Mouse (Mus musculus) heart, adult 2 months (tissue): ENCODE results near the gene Mpv17l2. TPM values are rescaled to one million over a fixed set of nuclear protein-coding genes. Genes with fewer than 3 reads are reported as not detected.
A peak's percentile ranks its signal among the peaks of the same experiment; 100 is the strongest.

Source experiments
- DNase-seq, 2 experiments: peaks; one replicate each; pipeline ENCODE4 v3.0.0; 2021
- H3K27ac ChIP-seq: fragments of 200-600 bp; 2 replicates; pipeline ENCODE4 v1.8.1; 2022
- H3K27me3 ChIP-seq: fragments of 200-500 bp; 2 replicates; pipeline ENCODE4 v1.6.1; 2012; ENCODE audit warnings: mild to moderate bottlenecking, low read length, inconsistent platforms, mixed read lengths; ENCODE audit not compliant: control insufficient read depth, insufficient read depth
- H3K36me3 ChIP-seq: fragments of 200-500 bp; 2 replicates; pipeline ENCODE4 v1.6.1; 2012; ENCODE audit warnings: low read length, inconsistent platforms; ENCODE audit not compliant: control insufficient read depth, insufficient read depth
- H3K4me1 ChIP-seq: fragments of 200-500 bp; 2 replicates; pipeline ENCODE4 v1.6.1; 2011; ENCODE audit warnings: low read length; ENCODE audit not compliant: control insufficient read depth, insufficient read depth
- H3K4me3 ChIP-seq: fragments of 200-600 bp; 2 replicates; pipeline ENCODE4 v1.8.1; 2022
- H3K79me2 ChIP-seq: fragments of 200-500 bp; replicated peaks from 2 replicates; pipeline ENCODE4 v1.6.1; 2012; ENCODE audit warnings: mild to moderate bottlenecking, inconsistent platforms, low read length, moderate library complexity, mixed read lengths; ENCODE audit not compliant: control insufficient read depth, insufficient read depth
- H3K9ac ChIP-seq: fragments of 200-500 bp; 2 replicates; pipeline ENCODE4 v1.6.1; 2012; ENCODE audit warnings: low read depth, mild to moderate bottlenecking, control low read depth, inconsistent platforms, low read length, mixed read lengths
- CTCF ChIP-seq: fragments of 200-600 bp; IDR thresholded peaks from 2 replicates; pipeline ENCODE4 v1.8.1; 2022; ENCODE audit warnings: antibody characterized with exemption, mild to moderate bottlenecking, moderate library complexity
- EP300 ChIP-seq: fragments of 200-500 bp; IDR thresholded peaks from 2 replicates; pipeline ENCODE4 v1.6.1; 2011; ENCODE audit warnings: low read depth, low read length, control low read depth; ENCODE audit not compliant: insufficient read depth
- POLR2A ChIP-seq: fragments of 200-500 bp; IDR thresholded peaks from 2 replicates; pipeline ENCODE4 v1.6.1; 2011; ENCODE audit warnings: mild to moderate bottlenecking, low read depth, low read length, control low read depth; ENCODE audit not compliant: insufficient read depth
- WGBS: fragments of 180-500 bp; shearing (Covaris S2); methylation state at CpG from one replicate; pipeline ENCODE4 v1.1.7; 2018; 5-methylcytosine and 5-hydroxymethylcytosine counted together
- intact Hi-C: fragments of 180-260 bp; cut with DNase I; formaldehyde crosslinking; loops from one replicate; pipeline ENCODE4 v1.15.1; 2025
- polyA plus RNA-seq: library from polyadenylated mRNA; depleted of rRNA; stranded (reverse); fragments of >200 nt; gene quantifications from 2 replicates; pipeline ENCODE4 v1.2.3, GENCODE M21; 2012
- total RNA-seq, 2 experiments: library from RNA; stranded (reverse); gene quantifications; 2 replicates each; pipeline ENCODE4 v1.2.3; 2021

The Mpv17l2 gene
- total and polyA plus RNA-seq, 3 experiments: 21.7 to 32.2 (median 29.1) TPM

DNA sequence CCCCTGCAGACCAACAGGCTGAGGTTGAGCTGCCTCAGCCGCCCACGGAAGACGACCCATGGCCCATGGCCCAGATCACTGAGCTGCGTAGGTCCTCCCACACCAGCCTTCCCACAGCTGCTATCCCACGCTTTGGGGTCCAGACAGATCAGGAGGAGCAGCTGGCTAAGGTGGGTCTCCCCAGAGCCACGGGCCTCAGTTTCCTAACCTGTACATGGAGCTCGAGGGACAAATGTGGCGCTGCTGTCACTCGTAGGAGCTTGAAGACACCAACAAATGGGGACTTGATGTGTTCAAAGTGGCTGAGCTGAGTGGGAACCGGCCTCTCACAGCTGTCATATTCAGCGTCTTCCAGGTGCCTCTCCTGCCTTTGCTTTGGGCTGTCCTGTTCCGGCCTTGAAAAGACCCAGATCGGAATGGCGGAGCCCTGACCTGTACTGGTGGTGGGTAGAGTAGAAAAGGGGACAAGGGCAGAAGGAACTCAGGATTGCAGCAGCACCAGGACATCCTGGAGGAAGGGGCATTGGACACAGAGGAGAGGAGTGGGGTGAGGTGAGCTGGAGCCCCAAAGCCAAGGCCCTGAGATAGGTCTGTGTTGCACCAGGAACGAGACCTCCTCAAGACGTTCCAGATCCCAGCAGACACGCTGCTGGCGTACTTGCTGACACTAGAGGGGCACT, 13.4 kb downstream of the Mpv17l2 start:
- no peak for TF ChIP-seq CTCF
- H3K4me3 ChIP-seq: no peak overlapping the region
- DNase-seq: no peak
- no peaks in the 10 kb centered on the region for H3K27me3 ChIP-seq
- intact Hi-C loops: no loop called here
- no peak overlapping the region for H3K27ac ChIP-seq
- H3K9ac ChIP-seq: no peak overlapping the region
- H3K36me3 ChIP-seq: no peaks in the 10 kb centered on the region
- H3K4me1 ChIP-seq: peaks cover 5% of the 10 kb centered on the region
- 81% methylated on average over 18 of the region's 18 CpGs for WGBS
- H3K79me2 ChIP-seq: no peaks in the 10 kb centered on the region

DNA sequence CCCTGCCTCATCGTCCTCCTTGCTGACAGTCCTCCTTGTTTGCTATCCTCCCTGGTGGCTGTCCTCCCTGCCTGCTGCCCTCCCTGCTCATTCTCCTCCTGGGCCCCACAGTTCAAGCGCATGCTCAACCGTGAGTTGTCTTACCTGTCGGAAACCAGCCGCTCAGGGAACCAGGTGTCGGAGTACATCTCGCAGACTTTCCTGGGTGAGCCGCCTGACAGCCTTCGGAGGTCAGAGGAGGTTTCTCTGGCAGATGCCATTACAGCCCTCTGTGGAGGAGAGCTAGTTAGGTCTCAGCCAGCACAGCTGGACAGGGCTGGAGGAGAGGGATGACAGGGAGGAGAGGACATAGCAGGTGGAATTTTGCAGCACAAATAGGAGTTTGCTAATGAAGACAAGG, 14.1 kb downstream of the Mpv17l2 start:
- Histone ChIP-seq H3K36me3 (no peaks in the 10 kb centered on the region), H3K27ac (no peak overlapping the region), H3K27me3 (no peaks in the 10 kb centered on the region), H3K79me2 (no peaks in the 10 kb centered on the region), H3K4me3 (no peak overlapping the region), H3K4me1 (peaks cover 9% of the 10 kb centered on the region), H3K9ac (no peak overlapping the region)
- WGBS: 82% methylated on average over 9 of the region's 9 CpGs
- intact Hi-C loops: no loop called here
- no peak for DNase-seq
- TF ChIP-seq POLR2A: no peak
- TF ChIP-seq CTCF: no peak
- TF ChIP-seq EP300: no peak

DNA sequence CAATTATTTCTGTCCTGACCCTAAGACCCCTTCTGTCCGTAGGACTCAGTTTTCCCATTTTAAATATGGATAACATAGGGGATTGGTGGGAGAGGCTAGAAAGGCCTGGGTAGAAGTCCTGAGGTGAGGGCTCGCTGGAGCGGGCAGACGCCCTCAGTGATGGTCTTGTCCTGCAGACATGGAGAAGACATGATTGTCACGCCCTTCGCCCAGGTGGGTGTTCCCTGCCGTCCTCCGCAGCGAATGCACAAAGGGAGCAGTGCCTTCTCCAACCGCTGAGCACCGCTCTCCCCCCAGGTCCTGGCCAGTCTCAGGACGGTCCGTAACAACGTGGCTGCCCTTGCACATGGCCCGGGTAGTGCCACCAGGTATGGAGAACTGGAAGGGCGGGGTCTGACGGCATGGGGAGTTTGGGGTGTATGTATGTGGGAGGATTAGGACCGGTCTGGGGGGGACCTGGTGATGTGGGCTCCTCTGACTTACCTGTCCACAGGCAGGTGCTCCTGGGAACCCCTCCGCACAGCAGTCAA, 15.0 kb downstream of the Mpv17l2 start:
- Histone ChIP-seq H3K27me3 (no peaks in the 10 kb centered on the region), H3K4me3 (no peak overlapping the region), H3K9ac (no peak overlapping the region), H3K36me3 (no peaks in the 10 kb centered on the region), H3K27ac (no peak overlapping the region), H3K79me2 (no peaks in the 10 kb centered on the region), H3K4me1 (peaks cover 11% of the 10 kb centered on the region)
- 81% methylated on average over 19 of the region's 19 CpGs for WGBS
- DNase-seq: no peak
- TF ChIP-seq EP300: no peak
- no peak for TF ChIP-seq CTCF
- no peak for TF ChIP-seq POLR2A
- intact Hi-C loops: no loop called here

DNA sequence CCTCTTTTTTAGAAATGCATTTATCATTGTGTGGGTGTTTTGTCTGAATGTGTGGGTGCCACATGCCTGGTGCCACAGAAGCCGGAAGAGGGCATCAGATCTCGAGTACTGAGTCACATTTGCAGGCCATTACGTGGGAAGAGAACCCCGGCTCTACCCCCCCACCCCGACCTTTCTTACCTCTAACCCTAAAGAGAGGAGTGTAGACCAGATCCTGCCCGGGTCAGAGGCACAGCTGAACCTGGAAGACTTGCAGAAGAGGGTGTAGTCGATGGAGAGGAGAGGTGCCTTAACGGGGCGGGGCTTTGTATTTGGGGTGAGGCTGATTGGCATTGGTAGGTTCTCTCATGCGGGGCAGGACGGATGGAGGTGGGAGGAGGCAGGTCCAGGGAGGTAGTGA, 15.9 kb downstream of the Mpv17l2 start:
- H3K4me3 ChIP-seq: no peak overlapping the region
- H3K9ac ChIP-seq: no peak overlapping the region
- TF ChIP-seq POLR2A (no peak), CTCF (no peak), EP300 (no peak)
- H3K4me1 ChIP-seq: peaks cover 11% of the 10 kb centered on the region
- DNase-seq: peak in 1 of 2 experiments; percentile 28
- H3K36me3 ChIP-seq: no peaks in the 10 kb centered on the region
- no peaks in the 10 kb centered on the region for H3K27me3 ChIP-seq
- H3K79me2 ChIP-seq: no peaks in the 10 kb centered on the region
- peak overlapping the region; percentile 87; the same call in 1 of the 2 replicates for H3K27ac ChIP-seq
- intact Hi-C loops: no loop called here
- 50% methylated on average over 11 of the region's 11 CpGs for WGBS

DNA sequence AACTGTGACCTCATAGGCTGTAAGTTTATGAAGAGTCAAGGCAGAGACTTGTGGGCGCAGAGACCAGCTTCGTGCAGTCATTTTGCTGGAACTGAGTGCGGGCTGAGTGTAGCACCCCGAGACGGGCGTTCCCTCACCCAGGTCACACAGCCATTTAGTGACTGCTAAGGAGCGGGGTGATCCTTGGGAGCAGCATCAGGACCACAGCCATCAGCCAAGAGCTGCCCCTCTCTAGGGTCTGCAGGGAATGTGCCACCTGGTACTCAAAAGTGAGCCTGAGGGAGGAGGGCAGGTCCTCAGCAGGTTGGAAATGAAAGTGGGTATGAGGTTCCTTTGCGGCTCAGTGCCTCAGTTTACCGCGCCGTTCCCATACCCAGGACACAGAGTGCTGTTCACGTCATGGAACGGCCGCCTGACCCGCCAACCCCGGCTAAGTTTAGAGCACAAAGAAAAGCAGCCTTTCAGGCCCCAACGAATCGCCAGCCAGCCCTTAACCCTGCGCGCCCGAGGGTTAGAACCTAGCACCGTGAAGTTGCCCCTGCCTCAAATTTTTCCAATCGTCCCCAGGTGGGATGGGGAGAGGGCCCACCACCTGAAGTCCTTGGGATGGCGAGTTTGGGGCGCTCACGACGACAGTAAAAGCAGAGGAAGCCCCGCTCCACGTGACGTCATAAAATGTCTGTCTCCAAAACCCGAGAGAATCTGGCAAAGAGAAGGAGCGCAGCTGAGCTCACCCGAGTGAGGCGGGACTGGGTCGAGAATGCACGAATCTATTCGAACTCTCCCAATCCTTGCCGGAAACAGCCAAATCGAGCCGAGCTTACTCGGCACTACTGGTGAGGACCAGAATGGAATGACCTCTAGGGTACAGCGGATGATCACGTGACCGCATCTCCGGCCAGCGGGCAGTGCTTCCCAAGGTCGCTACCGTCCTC, 16.8 kb downstream of the Mpv17l2 start:
- Histone ChIP-seq H3K9ac (peak overlapping the region; percentile 68), H3K27ac (peak overlapping the region; percentile 87), H3K36me3 (no peaks in the 10 kb centered on the region), H3K4me1 (peaks cover 11% of the 10 kb centered on the region), H3K79me2 (no peaks in the 10 kb centered on the region), H3K27me3 (no peaks in the 10 kb centered on the region), H3K4me3 (peak overlapping the region; percentile 57)
- intact Hi-C loops: no loop called here
- peak; percentile 80 to 86 for DNase-seq
- 4% methylated on average over 48 of the region's 48 CpGs for WGBS
- TF ChIP-seq EP300: peak; percentile 68; the same call in 1 of the 2 replicates
- TF ChIP-seq POLR2A: peak; percentile 81
- peak; percentile 43 for TF ChIP-seq CTCF

DNA sequence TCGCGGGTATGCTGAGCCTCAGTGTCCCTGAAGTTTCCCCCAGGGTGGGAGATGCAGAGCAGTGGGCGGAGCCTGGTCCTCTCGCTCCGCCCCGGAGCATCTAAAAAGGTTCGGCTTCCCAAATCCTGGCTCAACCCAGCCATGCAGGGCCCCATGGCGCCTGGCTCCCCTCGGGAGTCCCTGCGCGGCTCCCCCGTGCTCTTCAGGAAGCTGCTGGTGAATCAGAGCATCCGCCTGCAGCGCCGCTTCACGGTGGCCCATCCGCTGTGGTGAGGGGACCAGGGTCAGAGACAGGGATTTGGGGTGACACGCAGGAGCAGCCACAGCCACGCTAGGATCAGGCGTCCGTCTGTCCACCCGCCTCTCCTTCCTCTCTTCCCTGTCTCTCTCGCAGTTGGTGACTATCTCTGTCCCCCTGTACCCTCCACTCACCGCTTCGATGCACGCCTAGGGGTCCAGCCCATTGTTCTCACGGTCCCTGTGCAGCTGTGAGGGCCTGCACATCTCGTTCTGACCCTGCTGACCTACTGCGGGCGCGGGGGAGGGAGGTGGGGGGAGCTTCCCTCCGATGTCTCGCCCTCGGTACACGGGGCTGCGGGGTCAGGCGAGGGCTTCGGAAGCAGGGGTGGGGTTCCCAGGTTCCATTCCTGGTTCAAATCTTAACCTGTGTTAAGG, 17.6 kb downstream of the Mpv17l2 start:
- peak; percentile 71 for TF ChIP-seq POLR2A
- no peak; the same call in none of the 2 replicates for TF ChIP-seq EP300
- TF ChIP-seq CTCF: no peak
- peak overlapping the region; percentile 57 for H3K4me3 ChIP-seq
- intact Hi-C loops: no loop called here
- peak; percentile 60 to 68 for DNase-seq
- peaks cover 11% of the 10 kb centered on the region for H3K4me1 ChIP-seq
- 21% methylated on average over 38 of the region's 38 CpGs for WGBS
- H3K9ac ChIP-seq: peak overlapping the region; percentile 68
- peak overlapping the region; percentile 87 for H3K27ac ChIP-seq
- no peaks in the 10 kb centered on the region for H3K27me3 ChIP-seq
- no peaks in the 10 kb centered on the region for H3K36me3 ChIP-seq
- no peaks in the 10 kb centered on the region for H3K79me2 ChIP-seq
